Mouse (Mus musculus) CH12.LX (cell line): ENCODE results near the gene E130309D02Rik. TPM values are rescaled to one million over a fixed set of nuclear protein-coding genes. Genes with fewer than 3 reads are reported as not detected.

ENCODE experiments used
- DNase-seq: peaks from one replicate; pipeline ENCODE4 v3.0.0-alpha.2; 2013; ENCODE audit errors: extremely low read depth
- H3K27ac ChIP-seq: 2 replicates; pipeline ENCODE4 v1.5.1; 2012; ENCODE audit warnings: low read depth, mild to moderate bottlenecking, control low read depth, moderate library complexity; ENCODE audit not compliant: insufficient read depth
- H3K27me3 ChIP-seq: replicated peaks from 2 replicates; pipeline ENCODE3; 2012; ENCODE audit warnings: inconsistent platforms
- H3K36me3 ChIP-seq, 2 experiments: replicated peaks in 1 of 2; 2 replicates each; pipeline versions ENCODE3 to v1.6.1; 2012; ENCODE audit warnings: inconsistent platforms in 1 of 2, low read length in 1 of 2, mild to moderate bottlenecking in 1 of 2, mixed read lengths in 1 of 2, moderate library complexity in 1 of 2; ENCODE audit not compliant: control insufficient read depth in 1 of 2, insufficient read depth in 1 of 2
- H3K4me1 ChIP-seq, 2 experiments: 2 replicates each; pipeline ENCODE4 v1.6.1; 2012; ENCODE audit warnings: inconsistent platforms in 1 of 2, moderate library complexity in 1 of 2; ENCODE audit not compliant: insufficient read depth in 2 of 2, control insufficient read depth in 1 of 2
- H3K4me2 ChIP-seq: 2 replicates; pipeline ENCODE4 v1.6.1; 2012; ENCODE audit warnings: low read depth, mild to moderate bottlenecking, control low read depth; ENCODE audit not compliant: poor library complexity, insufficient read depth, severe bottlenecking
- H3K4me3 ChIP-seq, 3 experiments: fragments of 150-350 bp in 1 of 3; sonication (generic) in 1 of 3; replicated peaks in 1 of 3; 2 replicates each; pipeline versions ENCODE3 to v1.5.1; 2011 to 2012; ENCODE audit warnings: low read depth in 2 of 3, low read length in 2 of 3, mild to moderate bottlenecking in 2 of 3, moderate library complexity in 2 of 3, control low read depth in 1 of 3, improper control_type of control experiment in 1 of 3, inconsistent platforms in 1 of 3, mixed read lengths in 1 of 3; ENCODE audit not compliant: poor library complexity in 1 of 3
- H3K79me2 ChIP-seq: replicated peaks from 2 replicates; pipeline ENCODE4 v1.6.1; 2012; ENCODE audit warnings: mild to moderate bottlenecking, moderate library complexity; ENCODE audit not compliant: control insufficient read depth, poor library complexity, insufficient read depth, severe bottlenecking; ENCODE audit errors: extremely low read depth
- H3K9ac ChIP-seq: 2 replicates; pipeline ENCODE4 v1.6.1; 2012; ENCODE audit warnings: low read depth, mild to moderate bottlenecking, control low read depth, moderate library complexity; ENCODE audit not compliant: insufficient read depth
- H3K9me3 ChIP-seq: replicated peaks from 2 replicates; pipeline ENCODE3; 2012; ENCODE audit warnings: low read length, inconsistent platforms, mixed read lengths
- BHLHE40 ChIP-seq: IDR thresholded peaks from 2 replicates; pipeline ENCODE4 v1.6.1; 2011; ENCODE audit warnings: mild to moderate bottlenecking, low read depth, low read length, improper control_type of control experiment
- CHD1 ChIP-seq: IDR thresholded peaks from 2 replicates; pipeline ENCODE4 v1.6.1; 2012; ENCODE audit warnings: low read depth, low read length, improper control_type of control experiment, inconsistent platforms
- E2F4 ChIP-seq: IDR thresholded peaks from 2 replicates; pipeline ENCODE4 v1.6.1; 2011; ENCODE audit warnings: low read depth, low read length, improper control_type of control experiment; ENCODE audit not compliant: insufficient replicate concordance
- ELF1 ChIP-seq: IDR thresholded peaks from 2 replicates; pipeline ENCODE4 v1.6.1; 2014; ENCODE audit warnings: low read depth, mild to moderate bottlenecking, inconsistent platforms, low read length, improper control_type of control experiment
- EP300 ChIP-seq: IDR thresholded peaks from 2 replicates; pipeline ENCODE4 v1.6.1; 2011; ENCODE audit warnings: low read length, improper control_type of control experiment
- ETS1 ChIP-seq: conservative IDR thresholded peaks from 2 replicates; pipeline ENCODE4 v1.6.1; 2012; ENCODE audit warnings: low read depth, mild to moderate bottlenecking, inconsistent platforms, low read length, improper control_type of control experiment, moderate library complexity
- GABPA ChIP-seq: IDR thresholded peaks from 2 replicates; pipeline ENCODE4 v1.6.1; 2012; ENCODE audit warnings: low read depth, low read length, improper control_type of control experiment, inconsistent platforms; ENCODE audit not compliant: insufficient replicate concordance
- HCFC1 ChIP-seq: IDR thresholded peaks from 2 replicates; pipeline ENCODE4 v1.6.1; 2012; ENCODE audit warnings: low read depth, mild to moderate bottlenecking, inconsistent platforms, low read length, improper control_type of control experiment
- JUN ChIP-seq: IDR thresholded peaks from 2 replicates; pipeline ENCODE4 v1.6.1; 2011; ENCODE audit warnings: low read depth, mild to moderate bottlenecking, low read length, improper control_type of control experiment, moderate library complexity; ENCODE audit not compliant: insufficient read depth
- KAT2A ChIP-seq: IDR thresholded peaks from 2 replicates; pipeline ENCODE4 v1.6.1; 2012; ENCODE audit warnings: low read length, improper control_type of control experiment, inconsistent platforms; ENCODE audit not compliant: insufficient replicate concordance
- MAX ChIP-seq: IDR thresholded peaks from 2 replicates; pipeline ENCODE4 v1.6.1; 2011; ENCODE audit warnings: low read length, improper control_type of control experiment
- MAZ ChIP-seq: IDR thresholded peaks from 2 replicates; pipeline ENCODE4 v1.6.1; 2012; ENCODE audit warnings: low read depth, mild to moderate bottlenecking, inconsistent platforms, low read length, improper control_type of control experiment, moderate library complexity
- MXI1 ChIP-seq: IDR thresholded peaks from 2 replicates; pipeline ENCODE4 v1.6.1; 2011; ENCODE audit warnings: mild to moderate bottlenecking, low read depth, low read length, improper control_type of control experiment
- MYC ChIP-seq: IDR thresholded peaks from 2 replicates; pipeline ENCODE4 v1.6.1; 2011; ENCODE audit warnings: low read depth, mild to moderate bottlenecking, improper control_type of control experiment, low read length
- NELFE ChIP-seq: IDR thresholded peaks from 2 replicates; pipeline ENCODE4 v1.6.1; 2011; ENCODE audit warnings: low read depth, low read length, improper control_type of control experiment
- PAX5 ChIP-seq: IDR thresholded peaks from 2 replicates; pipeline ENCODE4 v1.6.1; 2012; ENCODE audit warnings: low read length, inconsistent platforms, mixed read lengths
- POLR2A ChIP-seq: IDR thresholded peaks from 2 replicates; pipeline ENCODE4 v1.6.1; 2011; ENCODE audit warnings: low read depth, mild to moderate bottlenecking, improper control_type of control experiment, low read length
- RAD21 ChIP-seq: IDR thresholded peaks from 2 replicates; pipeline ENCODE4 v1.6.1; 2011; ENCODE audit warnings: low read depth, mild to moderate bottlenecking, low read length, improper control_type of control experiment, moderate library complexity
- SIN3A ChIP-seq: IDR thresholded peaks from 2 replicates; pipeline ENCODE4 v1.6.1; 2012; ENCODE audit warnings: low read length, improper control_type of control experiment, inconsistent platforms
- SMC3 ChIP-seq: IDR thresholded peaks from 2 replicates; pipeline ENCODE4 v1.6.1; 2011; ENCODE audit warnings: low read depth, low read length, improper control_type of control experiment
- TCF12 ChIP-seq: IDR thresholded peaks from 2 replicates; pipeline ENCODE4 v1.6.1; 2014; ENCODE audit warnings: low read depth, mild to moderate bottlenecking, inconsistent platforms, low read length, improper control_type of control experiment
- UBTF ChIP-seq: IDR thresholded peaks from 2 replicates; pipeline ENCODE4 v1.6.1; 2012; ENCODE audit warnings: low read depth, mild to moderate bottlenecking, inconsistent platforms, low read length, improper control_type of control experiment, moderate library complexity
- ZKSCAN1 ChIP-seq: IDR thresholded peaks from 2 replicates; pipeline ENCODE4 v1.6.1; 2012; ENCODE audit warnings: low read depth, inconsistent platforms, low read length, improper control_type of control experiment, borderline replicate concordance
- ZMIZ1 ChIP-seq: IDR thresholded peaks from 2 replicates; pipeline ENCODE4 v1.6.1; 2012; ENCODE audit warnings: low read depth, mild to moderate bottlenecking, inconsistent platforms, low read length, improper control_type of control experiment
- ZNF384 ChIP-seq: IDR thresholded peaks from 2 replicates; pipeline ENCODE4 v1.6.1; 2012; ENCODE audit warnings: low read depth, low read length, improper control_type of control experiment, inconsistent platforms
- dilution Hi-C: fragments of 300-500 bp; cut with MboI; formaldehyde crosslinking; loops from 2 replicates; pipeline ENCODE4 v1.14.3; 2020; ENCODE audit warnings: low sequenced_read_pairs; ENCODE audit not compliant: extremely low pct_unique_long_range_greater_than_20kb, extremely low pct_ligation_motif_present
- in situ Hi-C: fragments of 300-500 bp; cut with MboI; formaldehyde crosslinking; loops from 3 replicates; pipeline ENCODE4 v1.14.3; 2019; ENCODE audit warnings: low sequenced_read_pairs, low pct_ligation_motif_present, low pct_unique_long_range_greater_than_20kb, mixed read lengths
- polyA plus RNA-seq: library from polyadenylated mRNA; unstranded; fragments of >175 nt; gene quantifications from 2 replicates; pipeline ENCODE4 v1.2.1, GENCODE M21; 2012; ENCODE audit warnings: low read depth; ENCODE audit not compliant: insufficient read length
- total RNA-seq, 2 experiments: library from RNA; depleted of rRNA; stranded (reverse); fragments of 300-350 nt in 1 of 2; fragments of >200 nt in 1 of 2; gene quantifications; 2 replicates each; pipeline ENCODE4 v1.2.3; 2012 to 2014

E130309D02Rik gene
- total and polyA plus RNA-seq, 3 experiments = 23.7 to 63.7 (median 32.7) TPM

GRCm38 (mm10) chr5:143356686-143357388 lies 41.7 kb upstream of the E130309D02Rik start, which contains the start of gene Grid2ip:
Gene Grid2ip, plus strand, starts transcription at chr5:143357338.
- Histone ChIP-seq H3K27me3 (peaks cover 39% of the 10 kb centered on the region), H3K27ac (no peak within 1 kb of the TSS), H3K36me3 (no peaks in the 10 kb centered on the region), H3K4me1 (peaks cover 0 to 6% of the 10 kb centered on the region in 2 experiments; a peak in 2 of 4 replicates), H3K9me3 (peaks cover 19% of the 10 kb centered on the region), H3K4me2 (no peak within 1 kb of the TSS), H3K4me3 (no peak within 1 kb of the TSS), H3K79me2 (no peaks in the 10 kb centered on the region), H3K9ac (no peak within 1 kb of the TSS)
- dilution Hi-C loops = no loop called here
- no peak for DNase-seq
- in situ Hi-C loops = no loop called here
- TF ChIP-seq E2F4 (no peak), GABPA (no peak), TCF12 (no peak), NELFE (no peak), BHLHE40 (no peak), SIN3A (no peak), POLR2A (no peak), ZKSCAN1 (no peak)
- TF ChIP-seq, all 38 proteins: peak for 0

DNA sequence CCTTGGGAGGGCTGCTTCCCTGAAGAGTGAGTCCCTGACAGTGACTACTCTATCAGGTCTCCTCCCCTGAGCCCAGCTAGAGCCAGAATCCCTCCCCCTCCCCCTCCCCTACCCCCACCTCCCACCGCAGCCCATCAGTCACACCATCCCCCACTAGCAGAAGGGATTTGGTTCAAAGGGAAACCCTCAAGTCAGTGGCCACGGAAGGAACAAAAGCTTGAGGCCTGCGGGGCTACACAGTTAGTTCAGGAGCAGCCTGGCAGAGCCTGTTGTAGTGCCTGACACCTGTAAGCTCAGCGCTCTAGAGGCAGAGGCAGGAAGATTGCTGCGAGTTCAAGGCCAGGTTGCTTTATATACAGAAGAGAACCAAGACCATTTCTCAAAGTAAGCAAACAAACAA lies 40.9 kb upstream of the E130309D02Rik start:
- Histone ChIP-seq H3K79me2 (no peaks in the 10 kb centered on the region), H3K9ac (no peak overlapping the region), H3K4me2 (no peak overlapping the region), H3K4me1 (peaks cover 0 to 6% of the 10 kb centered on the region in 2 experiments; a peak in 2 of 4 replicates), H3K9me3 (peaks cover 21% of the 10 kb centered on the region), H3K36me3 (no peaks in the 10 kb centered on the region), H3K4me3 (no peak overlapping the region), H3K27ac (no peak overlapping the region), H3K27me3 (peaks cover 34% of the 10 kb centered on the region)
- in situ Hi-C loops (no loop called here), dilution Hi-C loops (no loop called here)
- TF ChIP-seq MAZ (no peak), ZMIZ1 (no peak), MXI1 (no peak), PAX5 (no peak), CHD1 (no peak), SMC3 (no peak), HCFC1 (no peak), JUN (no peak), ZNF384 (no peak), MAX (no peak), MYC (no peak), RAD21 (no peak), UBTF (no peak), ELF1 (no peak), KAT2A (no peak), EP300 (no peak), ETS1 (no peak)
- DNase-seq = no peak
